Mouse (Mus musculus) E14TG2a.4 (cell line): ENCODE measurements around the gene Asah2.

ENCODE experiments used
- CTCF ChIP-seq: conservative IDR thresholded peaks from 2 replicates; pipeline ENCODE4 v1.5.1; 2014; ENCODE audit warnings: low read length
- NANOG ChIP-seq: IDR thresholded peaks from 2 replicates; pipeline ENCODE4 v1.6.1; 2014; ENCODE audit warnings: borderline replicate concordance, low read length, mixed read lengths
- POU5F1 ChIP-seq: IDR thresholded peaks from 2 replicates; pipeline ENCODE4 v1.6.1; 2014; ENCODE audit warnings: low read length, borderline replicate concordance

- TF ChIP-seq CTCF: no peak
- TF ChIP-seq POU5F1: no peak
- TF ChIP-seq NANOG: no peak
Measured at GRCm38 (mm10) chr19:32051251-32051650, 56.8 kb downstream of the Asah2 start.
